Mouse (Mus musculus): ENCODE measurements at regions not wholly inside any gene's neighbourhood (a gene's known extent, or its start where the extent isn't known, plus 50 kb on each side); places are given as distances from the start of the nearest gene placed in this dataset.

DNA sequence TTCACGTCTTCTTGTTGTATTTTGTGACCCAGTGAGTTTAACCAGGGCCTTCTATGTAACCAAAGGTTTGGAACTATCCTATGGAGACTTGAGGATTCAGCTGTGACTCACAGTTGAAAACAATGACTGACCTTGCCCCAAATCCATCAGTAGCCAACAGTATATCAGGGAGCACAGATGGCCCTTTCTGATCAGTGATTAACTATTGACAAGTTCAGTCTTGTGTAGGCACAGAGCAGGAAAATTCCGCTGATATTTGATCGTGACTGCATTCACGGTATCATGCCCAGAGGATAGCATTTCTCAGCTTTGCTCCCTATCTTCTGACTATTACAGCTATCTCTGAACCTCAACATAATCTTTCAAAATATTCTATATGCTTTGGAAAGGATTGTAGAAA lies 169.6 kb downstream of the Ndufa4 start:
- Histone ChIP-seq H3K36me3 (replicated peaks) (no peaks in the 10 kb centered on the region), H3K4me3 (ENCODE audit: low read depth, low read length) (no peak overlapping the region), H3K9me3 (replicated peaks) (no peaks in the 10 kb centered on the region), H3K4me1 (ENCODE audit: insufficient read depth, low read depth, low read length) (peaks cover 14% of the 10 kb centered on the region), H3K27me3 (ENCODE audit: insufficient read depth, low read length) (no peaks in the 10 kb centered on the region)
- TF ChIP-seq GATA2 (IDR thresholded peaks at IDR 0.05; ENCODE audit: borderline replicate concordance, low read depth, low read length) (no peak), POLR2AphosphoS5 (IDR thresholded peaks at IDR 0.05; ENCODE audit: insufficient replicate concordance, low read depth, low read length) (no peak), TAL1 (conservative IDR thresholded peaks at IDR 0.05; ENCODE audit: low read depth, low read length) (no peak), CTCF (IDR thresholded peaks at IDR 0.05; ENCODE audit: low read depth, low read length) (no peak), GATA1 (IDR thresholded peaks at IDR 0.05; ENCODE audit: borderline replicate concordance, low read length) (no peak)
- DNase-seq (ENCODE audit: low spot score) (no peak), ATAC-seq (ENCODE audit: extremely low read depth, insufficient number of reproducible peaks, low FRiP score, poor library complexity, severe bottlenecking) (peak; percentile 75)

DNA sequence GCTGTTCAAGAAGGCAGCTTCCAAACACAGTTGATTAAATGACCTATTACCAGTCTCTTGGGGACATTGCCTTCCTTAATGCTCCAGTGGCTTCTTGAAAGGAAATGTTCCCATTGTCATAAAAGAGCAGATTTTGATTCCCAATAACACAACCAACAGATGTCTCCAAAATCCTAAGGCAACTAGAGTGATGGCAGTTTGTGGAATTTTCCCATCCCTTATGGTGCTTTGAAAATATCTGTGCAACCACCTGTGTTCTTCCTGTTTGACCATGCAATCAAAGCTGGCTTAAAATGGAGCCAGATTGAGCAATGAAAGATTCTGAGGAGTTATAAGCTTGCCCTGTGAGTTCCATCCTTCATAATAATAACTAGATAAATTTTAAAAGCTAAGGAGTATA lies 176.2 kb downstream of the Ndufa4 start:
- ATAC-seq (ENCODE audit: extremely low read depth, insufficient number of reproducible peaks, low FRiP score, poor library complexity, severe bottlenecking): no peak
- TF ChIP-seq POLR2AphosphoS5 (IDR thresholded peaks at IDR 0.05; ENCODE audit: insufficient replicate concordance, low read depth, low read length) (no peak), TAL1 (conservative IDR thresholded peaks at IDR 0.05; ENCODE audit: low read depth, low read length) (no peak), GATA2 (IDR thresholded peaks at IDR 0.05; ENCODE audit: borderline replicate concordance, low read depth, low read length) (no peak), GATA1 (IDR thresholded peaks at IDR 0.05; ENCODE audit: borderline replicate concordance, low read length) (no peak)

DNA sequence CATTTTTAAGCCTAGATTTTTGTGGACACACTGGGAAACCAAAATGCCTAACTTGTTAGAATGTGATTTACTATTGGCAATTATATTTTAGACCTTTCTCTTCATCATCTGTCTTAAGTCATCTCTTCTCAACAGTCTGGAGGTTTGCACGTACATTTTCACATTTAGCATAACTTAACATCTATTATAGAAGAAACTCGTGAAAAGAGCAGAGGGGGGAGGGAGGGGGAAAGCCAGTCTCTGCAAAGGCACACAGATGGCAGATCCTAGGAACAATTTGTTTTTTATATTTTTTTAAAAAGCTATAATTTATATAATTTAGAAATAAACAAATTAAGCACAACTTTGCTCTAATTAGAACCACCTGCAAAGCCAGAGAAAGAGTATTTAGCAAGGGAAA lies 176.6 kb downstream of the Ndufa4 start:
- Histone ChIP-seq H3K4me1 (ENCODE audit: insufficient read depth, low read depth, low read length) (peaks cover 21% of the 10 kb centered on the region), H3K4me3 (ENCODE audit: low read depth, low read length) (no peak overlapping the region), H3K27me3 (ENCODE audit: insufficient read depth, low read length) (no peaks in the 10 kb centered on the region), H3K36me3 (replicated peaks) (no peaks in the 10 kb centered on the region), H3K9me3 (replicated peaks) (no peaks in the 10 kb centered on the region)
- no peak for ATAC-seq (ENCODE audit: extremely low read depth, insufficient number of reproducible peaks, low FRiP score, poor library complexity, severe bottlenecking)
- TF ChIP-seq GATA2 (IDR thresholded peaks at IDR 0.05; ENCODE audit: borderline replicate concordance, low read depth, low read length) (no peak), GATA1 (IDR thresholded peaks at IDR 0.05; ENCODE audit: borderline replicate concordance, low read length) (no peak), POLR2AphosphoS5 (IDR thresholded peaks at IDR 0.05; ENCODE audit: insufficient replicate concordance, low read depth, low read length) (no peak), TAL1 (conservative IDR thresholded peaks at IDR 0.05; ENCODE audit: low read depth, low read length) (no peak), CTCF (IDR thresholded peaks at IDR 0.05; ENCODE audit: low read depth, low read length) (no peak)
- DNase-seq (ENCODE audit: low spot score): no peak

More for the DNA sequence above, 176.2 kb downstream of the Ndufa4 start:
- H3K4me3 ChIP-seq (ENCODE audit: low read depth, low read length): no peak overlapping the region
- H3K27me3 ChIP-seq (ENCODE audit: insufficient read depth, low read length): no peaks in the 10 kb centered on the region
- H3K36me3 ChIP-seq (replicated peaks): no peaks in the 10 kb centered on the region
- peaks cover 21% of the 10 kb centered on the region for H3K4me1 ChIP-seq (ENCODE audit: insufficient read depth, low read depth, low read length)
- DNase-seq (ENCODE audit: low spot score): no peak
- H3K9me3 ChIP-seq (replicated peaks): no peaks in the 10 kb centered on the region

DNA sequence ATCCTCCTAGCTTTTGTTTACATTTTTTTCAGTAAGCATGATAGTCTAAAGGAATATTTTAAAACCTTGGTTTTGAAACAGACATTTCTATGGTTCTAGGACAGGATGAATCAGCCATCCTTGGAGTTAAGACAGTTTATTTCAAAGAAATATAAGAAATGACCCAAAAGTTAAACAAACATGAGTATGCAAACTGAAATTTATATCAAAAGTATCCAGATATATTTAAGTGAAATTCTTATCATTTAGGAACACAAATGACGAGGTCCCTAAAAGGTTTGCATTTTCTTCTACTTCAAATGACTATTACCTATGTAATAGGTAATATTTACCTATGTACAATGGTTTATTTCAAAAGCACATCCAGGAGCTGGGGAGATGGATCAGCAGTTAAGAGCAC lies 179.5 kb downstream of the Ndufa4 start:
- TF ChIP-seq POLR2AphosphoS5 (IDR thresholded peaks at IDR 0.05; ENCODE audit: insufficient replicate concordance, low read depth, low read length): no peak
- no peak for TF ChIP-seq GATA1 (IDR thresholded peaks at IDR 0.05; ENCODE audit: borderline replicate concordance, low read length)
- TF ChIP-seq GATA2 (IDR thresholded peaks at IDR 0.05; ENCODE audit: borderline replicate concordance, low read depth, low read length): no peak
- no peak for TF ChIP-seq TAL1 (conservative IDR thresholded peaks at IDR 0.05; ENCODE audit: low read depth, low read length)
- no peak for TF ChIP-seq CTCF (IDR thresholded peaks at IDR 0.05; ENCODE audit: low read depth, low read length)
- peak; percentile 2; the same call in 1 of the 2 replicates for ATAC-seq (ENCODE audit: extremely low read depth, insufficient number of reproducible peaks, low FRiP score, poor library complexity, severe bottlenecking)

DNA sequence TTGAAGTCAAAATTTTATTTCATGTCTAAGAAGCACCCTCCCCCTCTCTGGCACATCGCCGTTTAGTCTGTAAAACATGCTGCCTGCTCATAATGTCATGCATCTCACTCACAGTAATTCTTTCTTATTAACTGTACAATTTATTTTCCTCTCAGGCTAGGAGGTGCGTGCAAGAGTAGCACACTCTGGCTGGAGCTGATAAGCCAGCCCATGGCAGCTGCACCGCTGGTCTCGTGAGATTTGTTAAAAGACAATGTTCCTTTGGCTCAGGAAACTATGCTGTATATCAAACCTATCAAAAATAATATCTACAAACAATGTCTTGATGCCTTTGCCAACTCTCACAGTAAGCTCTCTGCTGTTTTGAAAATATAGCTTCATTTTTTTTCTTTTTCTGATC lies 179.9 kb downstream of the Ndufa4 start:
- Histone ChIP-seq H3K4me3 (ENCODE audit: low read depth, low read length) (no peak overlapping the region), H3K36me3 (replicated peaks) (no peaks in the 10 kb centered on the region), H3K27me3 (ENCODE audit: insufficient read depth, low read length) (no peaks in the 10 kb centered on the region), H3K9me3 (replicated peaks) (no peaks in the 10 kb centered on the region), H3K4me1 (ENCODE audit: insufficient read depth, low read depth, low read length) (peaks cover 20% of the 10 kb centered on the region)
- ATAC-seq (ENCODE audit: extremely low read depth, insufficient number of reproducible peaks, low FRiP score, poor library complexity, severe bottlenecking) (peak; percentile 98), DNase-seq (ENCODE audit: low spot score) (peak; percentile 46)
- peak; percentile 93 for TF ChIP-seq TAL1 (conservative IDR thresholded peaks at IDR 0.05; ENCODE audit: low read depth, low read length)
- TF ChIP-seq GATA2 (IDR thresholded peaks at IDR 0.05; ENCODE audit: borderline replicate concordance, low read depth, low read length): no peak

More for the DNA sequence above, 179.5 kb downstream of the Ndufa4 start:
- Histone ChIP-seq H3K4me1 (ENCODE audit: insufficient read depth, low read depth, low read length) (peaks cover 18% of the 10 kb centered on the region), H3K36me3 (replicated peaks) (no peaks in the 10 kb centered on the region), H3K4me3 (ENCODE audit: low read depth, low read length) (no peak overlapping the region), H3K27me3 (ENCODE audit: insufficient read depth, low read length) (no peaks in the 10 kb centered on the region), H3K9me3 (replicated peaks) (no peaks in the 10 kb centered on the region)
- DNase-seq (ENCODE audit: low spot score): no peak

DNA sequence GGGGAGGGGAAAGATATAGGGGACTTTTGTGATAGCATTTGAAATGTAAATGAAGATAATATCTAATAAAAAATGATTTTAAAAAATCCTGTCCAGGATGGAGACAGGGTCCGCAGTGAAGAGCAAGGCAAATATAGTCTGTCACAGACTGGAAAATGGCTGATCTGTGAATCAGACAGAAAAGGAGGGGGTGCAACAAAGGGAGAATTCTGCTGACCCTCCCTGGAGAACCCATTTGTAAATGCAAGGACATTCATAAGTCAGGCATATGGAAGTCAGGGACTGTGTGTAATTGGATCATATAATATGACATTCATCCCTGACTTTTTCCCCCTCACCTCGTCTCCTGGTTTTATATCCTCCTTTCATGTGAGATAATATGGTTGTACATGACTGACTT lies 183.8 kb downstream of the Ndufa4 start:
- ATAC-seq (ENCODE audit: extremely low read depth, insufficient number of reproducible peaks, low FRiP score, poor library complexity, severe bottlenecking): no peak
- TF ChIP-seq POLR2AphosphoS5 (IDR thresholded peaks at IDR 0.05; ENCODE audit: insufficient replicate concordance, low read depth, low read length) (no peak), GATA1 (IDR thresholded peaks at IDR 0.05; ENCODE audit: borderline replicate concordance, low read length) (no peak), TAL1 (conservative IDR thresholded peaks at IDR 0.05; ENCODE audit: low read depth, low read length) (no peak), CTCF (IDR thresholded peaks at IDR 0.05; ENCODE audit: low read depth, low read length) (no peak), GATA2 (IDR thresholded peaks at IDR 0.05; ENCODE audit: borderline replicate concordance, low read depth, low read length) (no peak)
- H3K4me1 ChIP-seq (ENCODE audit: insufficient read depth, low read depth, low read length): peaks cover 24% of the 10 kb centered on the region

DNA sequence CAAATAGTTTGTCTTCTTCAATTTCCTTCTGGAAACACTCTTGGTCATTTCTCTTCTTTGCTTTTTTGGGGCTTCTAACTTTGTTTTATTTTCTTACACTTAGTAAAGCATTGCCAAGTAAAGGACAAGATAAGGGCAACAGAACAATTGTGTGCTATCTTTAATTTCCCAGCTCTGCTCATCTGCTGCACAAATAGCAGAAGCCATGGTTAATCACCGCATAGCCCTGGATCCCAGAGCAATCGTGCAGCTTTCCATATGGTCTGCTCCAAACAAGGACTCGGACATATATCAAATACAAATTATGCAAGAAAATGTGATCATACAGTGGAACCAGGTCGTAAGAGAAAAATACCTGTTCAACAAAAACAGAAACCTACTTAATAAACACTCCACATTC lies 187.0 kb downstream of the Ndufa4 start:
- ATAC-seq (ENCODE audit: extremely low read depth, insufficient number of reproducible peaks, low FRiP score, poor library complexity, severe bottlenecking) (peak; percentile 26; the same call in 1 of the 2 replicates), DNase-seq (ENCODE audit: low spot score) (no peak)
- H3K9me3 ChIP-seq (replicated peaks): no peaks in the 10 kb centered on the region
- peak overlapping the region; percentile 11; the same call in 1 of the 2 replicates for H3K4me3 ChIP-seq (ENCODE audit: low read depth, low read length)
- TF ChIP-seq TAL1 (conservative IDR thresholded peaks at IDR 0.05; ENCODE audit: low read depth, low read length): no peak
- no peak for TF ChIP-seq GATA2 (IDR thresholded peaks at IDR 0.05; ENCODE audit: borderline replicate concordance, low read depth, low read length)
- TF ChIP-seq GATA1 (IDR thresholded peaks at IDR 0.05; ENCODE audit: borderline replicate concordance, low read length): no peak
- no peak for TF ChIP-seq CTCF (IDR thresholded peaks at IDR 0.05; ENCODE audit: low read depth, low read length)
- no peak for TF ChIP-seq POLR2AphosphoS5 (IDR thresholded peaks at IDR 0.05; ENCODE audit: insufficient replicate concordance, low read depth, low read length)
- peaks cover 21% of the 10 kb centered on the region for H3K4me1 ChIP-seq (ENCODE audit: insufficient read depth, low read depth, low read length)
- no peaks in the 10 kb centered on the region for H3K36me3 ChIP-seq (replicated peaks)
- H3K27me3 ChIP-seq (ENCODE audit: insufficient read depth, low read length): no peaks in the 10 kb centered on the region

More for the DNA sequence above, 183.8 kb downstream of the Ndufa4 start:
- Histone ChIP-seq H3K4me3 (ENCODE audit: low read depth, low read length) (no peak overlapping the region), H3K9me3 (replicated peaks) (no peaks in the 10 kb centered on the region), H3K27me3 (ENCODE audit: insufficient read depth, low read length) (no peaks in the 10 kb centered on the region), H3K36me3 (replicated peaks) (no peaks in the 10 kb centered on the region)
- DNase-seq (ENCODE audit: low spot score): no peak

All from G1E (cell line).